Mouse (Mus musculus): ENCODE measurements around the gene Cox10. TPM values are rescaled to one million over a fixed set of nuclear protein-coding genes. Genes with fewer than 3 reads are reported as not detected.

Cox10 gene
- polyA plus RNA-seq, 1 experiment from 2014 or later, result 30.8 TPM

DNA sequence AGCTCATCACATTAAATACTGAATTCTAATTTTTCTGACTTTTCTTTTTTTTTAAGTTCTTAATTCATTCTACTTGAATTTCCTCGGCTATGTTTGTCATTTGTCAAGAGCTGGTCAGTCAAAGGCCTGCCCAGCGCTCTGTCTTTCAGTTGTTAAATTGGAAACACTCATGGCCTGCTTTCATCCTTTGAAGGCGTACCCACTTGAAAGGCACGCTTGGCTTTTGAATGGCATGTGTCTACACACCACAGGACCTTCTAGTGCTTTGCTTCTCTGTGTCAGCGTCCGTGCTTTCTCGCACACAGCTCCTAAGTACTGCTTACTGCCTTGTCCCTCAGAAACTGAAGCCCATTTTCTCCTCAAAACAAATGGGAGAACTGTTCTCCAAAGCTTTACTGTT lies 38.0 kb downstream of the Cox10 start:
- WGBS, result 48% methylated on average over 7 of the region's 7 CpGs

DNA sequence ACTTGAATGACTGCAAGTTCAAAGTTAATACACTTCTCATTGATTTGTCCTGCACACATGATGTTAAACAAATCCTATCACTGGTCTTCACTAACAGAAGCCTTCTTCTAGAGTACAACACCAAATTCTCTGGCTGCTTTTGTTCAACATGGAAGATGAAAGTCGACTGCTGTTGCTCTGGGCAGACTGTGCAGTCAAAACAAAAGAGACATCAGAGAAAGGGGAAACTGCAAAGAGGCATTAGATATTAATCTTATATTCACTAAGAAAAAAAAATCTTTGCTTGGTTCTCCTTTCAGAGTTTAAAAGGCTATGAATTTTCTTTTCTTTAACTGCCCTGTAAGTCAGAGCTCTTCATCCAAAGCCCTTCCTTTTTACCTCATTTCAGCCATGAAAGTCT lies 39.7 kb downstream of the Cox10 start:
- Histone ChIP-seq H3K9ac (no peak overlapping the region), H3K27me3 (replicated peaks) (no peaks in the 10 kb centered on the region), H3K4me1 (0 out of 2 replicates have a peak, but pooled peaks cover 3% of the 10 kb centered on the region), H3K9me3 (no peaks in the 10 kb centered on the region), H3K4me3 (no peak overlapping the region), H3K4me2 (no peak overlapping the region), H3K36me3 (replicated peaks) (no peaks in the 10 kb centered on the region), H3K27ac (no peak overlapping the region)
- 21% methylated on average over 1 of the region's 1 CpGs for WGBS
- no peak for ATAC-seq (replicated peaks)

More for the DNA sequence above, 38.0 kb downstream of the Cox10 start:
- no peaks in the 10 kb centered on the region for H3K36me3 ChIP-seq (replicated peaks)
- no peak overlapping the region for H3K4me3 ChIP-seq
- no peak for ATAC-seq (replicated peaks)
- no peaks in the 10 kb centered on the region for H3K27me3 ChIP-seq (replicated peaks)
- H3K4me2 ChIP-seq, result no peak overlapping the region
- no peak overlapping the region for H3K9ac ChIP-seq
- H3K27ac ChIP-seq, result no peak overlapping the region
- no peaks in the 10 kb centered on the region for H3K9me3 ChIP-seq
- H3K4me1 ChIP-seq, result 0 out of 2 replicates have a peak, but pooled peaks cover 3% of the 10 kb centered on the region

DNA sequence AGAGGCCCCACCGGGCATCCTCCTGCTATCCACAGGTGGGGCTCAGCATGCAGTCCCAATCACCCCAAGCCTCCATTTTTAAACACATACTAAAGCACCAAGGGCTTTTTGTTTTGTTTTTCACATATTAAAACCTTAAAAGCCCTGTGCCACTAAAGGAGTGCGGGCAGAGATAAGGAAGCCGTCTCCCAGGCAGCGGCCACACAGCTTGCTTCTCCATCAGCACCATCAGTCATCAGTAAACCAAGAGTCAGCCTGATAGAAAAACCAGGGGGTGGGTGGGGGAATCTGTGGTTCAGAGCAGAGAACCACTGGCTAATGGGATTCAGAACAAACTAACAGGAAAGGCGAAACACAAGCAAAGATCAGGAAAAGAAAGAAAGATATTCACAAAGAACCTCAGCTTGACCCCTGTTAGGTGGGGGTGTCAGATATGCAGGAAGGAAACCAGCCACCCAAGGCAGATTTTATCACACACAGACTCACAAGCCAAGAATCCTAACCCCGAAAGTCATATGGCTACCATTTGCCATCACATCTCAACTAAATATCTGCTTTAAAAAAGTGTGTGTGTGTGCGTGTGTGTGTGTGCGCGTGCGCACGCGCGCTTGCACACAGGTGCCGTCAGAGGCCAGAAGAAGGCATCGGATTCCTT lies 41.7 kb downstream of the Cox10 start:
- no peak for ATAC-seq (replicated peaks)
- WGBS, result 74% methylated on average over 15 of the region's 15 CpGs

DNA sequence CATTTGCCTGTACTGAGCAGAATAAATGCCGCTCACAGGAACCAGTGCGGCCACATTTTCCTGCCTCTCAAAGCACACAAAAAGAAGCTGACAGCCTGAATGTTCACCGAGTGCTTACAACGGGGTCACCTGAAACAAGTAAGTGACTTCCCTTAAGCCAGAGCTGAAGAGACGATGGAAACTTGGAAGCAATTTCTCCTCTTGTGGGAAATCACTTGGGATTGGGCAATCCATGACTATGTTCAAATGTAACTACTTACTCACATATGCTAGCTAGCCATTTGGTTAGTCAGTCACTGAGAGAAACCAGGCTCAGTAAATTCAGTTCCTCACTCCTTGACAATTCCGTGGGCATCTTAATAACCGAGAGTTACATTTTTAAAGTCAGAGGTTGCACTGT lies 43.0 kb downstream of the Cox10 start:
- H3K9ac ChIP-seq, result no peak overlapping the region
- H3K4me3 ChIP-seq, result no peak overlapping the region
- no peak overlapping the region for H3K4me2 ChIP-seq
- no peaks in the 10 kb centered on the region for H3K36me3 ChIP-seq (replicated peaks)
- H3K9me3 ChIP-seq, result no peaks in the 10 kb centered on the region
- no peak overlapping the region for H3K27ac ChIP-seq
- 86% methylated on average over 7 of the region's 7 CpGs for WGBS
- ATAC-seq (replicated peaks), result no peak
- no peaks in the 10 kb centered on the region for H3K27me3 ChIP-seq (replicated peaks)
- H3K4me1 ChIP-seq, result 0 out of 2 replicates have a peak, but pooled peaks cover 3% of the 10 kb centered on the region

More for the DNA sequence above, 41.7 kb downstream of the Cox10 start:
- Histone ChIP-seq H3K27ac (no peak overlapping the region), H3K4me2 (no peak overlapping the region), H3K27me3 (replicated peaks) (no peaks in the 10 kb centered on the region), H3K4me1 (0 out of 2 replicates have a peak, but pooled peaks cover 3% of the 10 kb centered on the region), H3K36me3 (replicated peaks) (no peaks in the 10 kb centered on the region), H3K9me3 (no peaks in the 10 kb centered on the region), H3K4me3 (no peak overlapping the region), H3K9ac (no peak overlapping the region)

DNA sequence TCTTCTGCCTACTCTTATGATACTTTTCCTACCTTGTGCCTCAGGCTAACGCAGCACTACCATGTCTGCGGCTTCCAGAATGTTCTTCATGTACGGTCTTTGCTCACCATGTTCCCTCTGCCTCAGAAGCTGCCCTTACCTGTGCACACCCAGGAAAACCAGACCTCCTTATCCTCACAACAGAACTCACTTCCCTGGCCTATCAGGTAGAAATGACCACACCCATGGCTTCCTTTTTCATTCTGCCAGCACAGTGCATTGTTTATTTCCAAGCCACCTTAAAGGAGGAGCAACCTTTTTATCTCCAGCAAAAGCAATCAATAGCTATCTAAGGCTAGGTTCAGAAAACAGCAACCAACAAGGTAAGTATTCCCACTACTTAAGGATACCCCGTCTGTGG lies 43.6 kb downstream of the Cox10 start:
- Histone ChIP-seq H3K27me3 (replicated peaks) (no peaks in the 10 kb centered on the region), H3K4me3 (no peak overlapping the region), H3K27ac (no peak overlapping the region), H3K4me2 (no peak overlapping the region), H3K9ac (no peak overlapping the region), H3K36me3 (replicated peaks) (no peaks in the 10 kb centered on the region), H3K4me1 (0 out of 2 replicates have a peak, but pooled peaks cover 3% of the 10 kb centered on the region), H3K9me3 (no peaks in the 10 kb centered on the region)
- WGBS, result 97% methylated on average over 4 of the region's 4 CpGs
- no peak for ATAC-seq (replicated peaks)

DNA sequence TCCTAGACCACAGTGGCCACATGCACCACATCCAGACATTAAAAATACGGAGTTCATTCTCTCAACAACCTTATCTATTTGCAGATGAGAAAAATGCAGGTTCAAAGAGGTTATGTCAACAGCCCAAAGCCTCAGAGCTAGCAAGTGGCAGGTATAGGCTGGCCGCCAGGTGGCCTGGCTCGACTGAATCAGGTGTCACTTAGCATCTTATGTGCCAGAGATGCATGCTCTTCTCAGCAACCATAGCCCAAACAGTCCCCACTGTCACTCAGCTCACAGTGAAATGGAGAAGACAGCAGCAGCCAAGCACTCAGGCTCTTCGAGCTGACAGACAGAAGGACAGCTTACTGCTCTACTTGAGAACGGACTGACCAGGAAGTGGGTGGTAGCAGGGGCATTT lies 44.6 kb downstream of the Cox10 start:
- H3K27ac ChIP-seq, result no peak overlapping the region
- H3K9ac ChIP-seq, result no peak overlapping the region
- no peaks in the 10 kb centered on the region for H3K9me3 ChIP-seq
- H3K27me3 ChIP-seq (replicated peaks), result no peaks in the 10 kb centered on the region
- ATAC-seq (replicated peaks), result no peak
- 0 out of 2 replicates have a peak, but pooled peaks cover 3% of the 10 kb centered on the region for H3K4me1 ChIP-seq
- H3K4me3 ChIP-seq, result no peak overlapping the region
- H3K4me2 ChIP-seq, result no peak overlapping the region
- no peaks in the 10 kb centered on the region for H3K36me3 ChIP-seq (replicated peaks)
- 92% methylated on average over 5 of the region's 5 CpGs for WGBS

- Histone ChIP-seq H3K4me3 (no peak overlapping the region), H3K4me1 (peaks cover 22% of the 10 kb centered on the region), H3K9ac (no peak overlapping the region), H3K9me3 (no peaks in the 10 kb centered on the region), H3K36me3 (replicated peaks) (no peaks in the 10 kb centered on the region), H3K4me2 (no peak overlapping the region), H3K27me3 (replicated peaks) (no peaks in the 10 kb centered on the region), H3K27ac (no peak overlapping the region)
- 78% methylated on average over 8 of the region's 8 CpGs for WGBS
- ATAC-seq (replicated peaks), result no peak
These were observed 51.8 kb downstream of the Cox10 start for GRCm38 (mm10) chr11:64027423-64027822.

GRCm38 (mm10) chr11:64025843-64026242 lies 53.4 kb downstream of the Cox10 start:
- Histone ChIP-seq H3K27me3 (replicated peaks) (no peaks in the 10 kb centered on the region), H3K4me1 (peaks cover 27% of the 10 kb centered on the region), H3K36me3 (replicated peaks) (no peaks in the 10 kb centered on the region), H3K27ac (no peak overlapping the region), H3K9ac (no peak overlapping the region), H3K9me3 (no peaks in the 10 kb centered on the region), H3K4me2 (no peak overlapping the region), H3K4me3 (no peak overlapping the region)
- WGBS, result 91% methylated on average over 4 of the region's 4 CpGs
- no peak for ATAC-seq (replicated peaks)

DNA sequence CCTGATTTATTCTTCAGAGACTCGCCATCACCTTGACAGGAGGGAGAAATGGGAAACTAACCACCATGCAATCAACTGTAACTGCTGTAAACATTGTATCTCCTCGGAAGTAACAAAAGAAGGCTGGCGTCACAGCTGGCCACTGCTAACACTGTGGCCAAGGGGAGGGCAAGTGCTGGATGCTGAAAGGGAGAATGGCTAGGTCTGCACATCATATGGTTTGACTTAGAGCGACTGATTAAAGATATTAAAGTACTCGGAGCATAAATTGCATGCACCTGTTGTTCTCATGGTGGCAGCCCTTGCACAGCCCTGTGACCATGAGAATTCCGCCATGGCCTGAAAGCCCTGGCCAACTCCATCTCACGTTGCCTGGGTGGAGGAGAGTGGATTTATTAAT lies 54.7 kb downstream of the Cox10 start:
- no peaks in the 10 kb centered on the region for H3K27me3 ChIP-seq (replicated peaks)

DNA sequence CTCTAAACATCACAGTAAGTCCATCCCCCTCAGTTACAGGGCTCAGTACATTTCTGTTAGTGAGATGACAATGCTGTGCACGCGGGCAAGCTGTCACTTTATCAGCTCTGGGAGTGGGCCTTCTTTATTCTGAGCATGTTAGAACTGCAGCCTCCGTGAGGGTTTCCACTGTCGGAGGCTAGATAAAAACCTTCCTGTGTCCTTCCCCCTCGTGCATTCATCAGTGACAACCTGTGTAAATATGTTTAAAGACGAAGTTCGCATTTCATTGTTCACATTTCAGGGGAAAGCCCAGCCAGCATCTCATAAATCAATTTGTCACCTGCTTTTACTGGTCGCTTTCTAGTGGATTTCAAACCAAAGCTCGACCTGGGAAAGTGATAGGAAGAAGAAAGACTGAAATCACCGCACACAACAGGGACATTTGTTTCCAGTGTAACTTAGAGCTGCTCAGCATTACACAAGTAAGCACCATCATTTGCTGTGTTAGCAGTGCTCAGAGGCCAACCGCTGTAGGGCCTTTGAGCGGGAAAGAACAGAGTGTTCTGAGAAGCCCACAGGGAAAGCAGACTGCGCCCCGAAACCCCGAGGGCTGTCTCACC lies 55.8 kb downstream of the Cox10 start:
- no peak overlapping the region for H3K4me3 ChIP-seq
- peak overlapping the region; percentile 10; the same call in 1 of the 2 replicates for H3K4me2 ChIP-seq
- peak; percentile 69 for ATAC-seq (replicated peaks)
- no peaks in the 10 kb centered on the region for H3K27me3 ChIP-seq (replicated peaks)
- no peaks in the 10 kb centered on the region for H3K9me3 ChIP-seq
- H3K27ac ChIP-seq, result peak overlapping the region; percentile 53
- no peaks in the 10 kb centered on the region for H3K36me3 ChIP-seq (replicated peaks)
- WGBS, result 33% methylated on average over 15 of the region's 15 CpGs
- no peak overlapping the region for H3K9ac ChIP-seq
- H3K4me1 ChIP-seq, result peaks cover 27% of the 10 kb centered on the region

More for the DNA sequence above, 54.7 kb downstream of the Cox10 start:
- 63% methylated on average over 7 of the region's 7 CpGs for WGBS
- no peak overlapping the region for H3K4me3 ChIP-seq
- H3K4me1 ChIP-seq, result peaks cover 27% of the 10 kb centered on the region
- H3K36me3 ChIP-seq (replicated peaks), result no peaks in the 10 kb centered on the region
- no peak for ATAC-seq (replicated peaks)
- H3K9ac ChIP-seq, result no peak overlapping the region
- H3K27ac ChIP-seq, result no peak overlapping the region
- H3K9me3 ChIP-seq, result no peaks in the 10 kb centered on the region
- H3K4me2 ChIP-seq, result no peak overlapping the region

DNA sequence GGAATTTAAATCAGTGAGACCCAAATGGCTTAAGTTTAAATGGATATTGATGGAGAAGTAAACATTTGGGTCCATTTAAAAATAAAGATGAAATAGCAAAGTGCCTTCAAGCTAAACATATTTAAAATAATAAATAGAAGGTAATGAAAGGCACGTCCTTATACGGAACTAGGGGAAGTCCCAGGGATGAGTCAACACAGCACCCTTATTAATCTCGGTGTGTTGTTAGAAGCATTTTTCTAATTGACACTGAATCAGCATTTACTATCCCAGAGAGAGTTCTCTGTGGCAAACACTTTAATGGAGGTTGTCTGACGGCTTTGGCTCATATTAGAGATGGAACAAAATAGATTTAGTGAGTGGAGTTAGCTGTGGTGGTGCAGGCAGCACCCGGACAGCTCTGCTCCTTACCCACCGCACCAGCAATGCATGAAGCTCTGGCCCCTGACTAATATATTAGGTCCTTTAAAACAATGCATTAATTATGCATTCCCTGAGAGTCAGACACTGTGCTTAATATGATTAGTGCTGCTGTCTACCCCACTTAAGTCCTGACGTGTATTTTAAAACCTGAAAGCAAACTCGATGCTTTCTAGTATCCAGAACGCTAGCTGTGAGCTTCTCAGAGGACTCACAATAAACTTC lies 56.7 kb downstream of the Cox10 start:
- ATAC-seq (replicated peaks), result peak; percentile 62
- Histone ChIP-seq H3K4me2 (no peak overlapping the region), H3K27ac (0 out of 2 replicates have a peak overlapping the region, but pooled peaks have one; percentile 5)

DNA sequence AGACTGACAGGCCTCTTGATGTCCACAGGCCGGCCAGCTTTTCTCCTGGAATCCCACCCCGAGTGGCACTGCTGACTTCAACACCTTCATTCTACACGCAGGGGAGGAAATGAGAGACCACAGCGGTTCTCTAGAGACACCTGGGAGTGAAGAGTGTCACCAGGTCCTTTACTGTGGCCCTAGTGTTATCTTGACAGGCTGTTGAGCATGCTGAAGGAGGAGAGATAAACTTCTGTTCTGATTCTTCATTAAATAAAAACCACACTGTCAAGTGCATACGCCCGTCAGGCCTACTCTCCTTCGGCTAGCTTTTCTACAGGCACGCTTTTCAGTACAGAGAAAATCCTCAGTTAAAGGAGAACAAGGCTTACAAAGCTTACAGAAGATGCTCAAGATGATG lies 60.0 kb downstream of the Cox10 start:
- WGBS, result 94% methylated on average over 8 of the region's 8 CpGs
- H3K27me3 ChIP-seq (replicated peaks), result no peaks in the 10 kb centered on the region

More for the DNA sequence above, 56.7 kb downstream of the Cox10 start:
- Histone ChIP-seq H3K9me3 (no peaks in the 10 kb centered on the region), H3K27me3 (replicated peaks) (no peaks in the 10 kb centered on the region), H3K4me1 (peaks cover 31% of the 10 kb centered on the region), H3K4me3 (no peak overlapping the region), H3K9ac (no peak overlapping the region), H3K36me3 (replicated peaks) (no peaks in the 10 kb centered on the region)
- 21% methylated on average over 9 of the region's 9 CpGs for WGBS

More for the DNA sequence above, 60.0 kb downstream of the Cox10 start:
- Histone ChIP-seq H3K4me2 (no peak overlapping the region), H3K36me3 (replicated peaks) (no peaks in the 10 kb centered on the region), H3K27ac (no peak overlapping the region), H3K9ac (no peak overlapping the region), H3K4me1 (peaks cover 38% of the 10 kb centered on the region), H3K9me3 (no peaks in the 10 kb centered on the region), H3K4me3 (no peak overlapping the region)
- no peak for ATAC-seq (replicated peaks)
